Mouse (Mus musculus) heart, embryonic 11.5 days (tissue): ENCODE results near the gene Gm9970. TPM values are rescaled to one million over a fixed set of nuclear protein-coding genes. Genes with fewer than 3 reads are reported as not detected.

Experiments used
- ATAC-seq: fragments of 200-750 bp; cut with Nextera tagmentation; replicated peaks from 2 replicates; pipeline ENCODE4 v1.8.0; 2017; ENCODE audit warnings: moderate library complexity; ENCODE audit not compliant: insufficient number of reproducible peaks, low FRiP score, low TSS enrichment
- H3K27ac ChIP-seq: fragments of 300-500 bp; sonication (generic); 2 replicates; pipeline ENCODE4 v1.5.1; 2014; ENCODE audit warnings: mild to moderate bottlenecking, low read depth, low read length
- H3K27me3 ChIP-seq: fragments of 300-500 bp; sonication (generic); 2 replicates; pipeline ENCODE4 v1.6.1; 2014; ENCODE audit warnings: mild to moderate bottlenecking, low read length, mixed read lengths; ENCODE audit not compliant: control insufficient read depth, insufficient read depth
- H3K36me3 ChIP-seq: fragments of 300-500 bp; sonication (generic); 2 replicates; pipeline ENCODE4 v1.6.1; 2014; ENCODE audit warnings: mild to moderate bottlenecking, low read length, moderate library complexity, mixed read lengths; ENCODE audit not compliant: control insufficient read depth, insufficient read depth
- H3K4me1 ChIP-seq: fragments of 300-500 bp; sonication (generic); 2 replicates; pipeline ENCODE4 v1.6.1; 2014; ENCODE audit warnings: low read length; ENCODE audit not compliant: control insufficient read depth, insufficient read depth
- H3K4me2 ChIP-seq: fragments of 300-500 bp; sonication (generic); 2 replicates; pipeline ENCODE4 v1.6.1; 2014; ENCODE audit warnings: mild to moderate bottlenecking, moderate library complexity
- H3K4me3 ChIP-seq: fragments of 300-500 bp; sonication (generic); 2 replicates; pipeline ENCODE4 v1.5.1; 2014; ENCODE audit warnings: low read depth, low read length
- H3K9ac ChIP-seq: fragments of 300-500 bp; sonication (generic); 2 replicates; pipeline ENCODE4 v1.6.1; 2014; ENCODE audit warnings: mild to moderate bottlenecking, low read depth, low read length, moderate library complexity
- H3K9me3 ChIP-seq: fragments of 300-500 bp; sonication (generic); replicated peaks from 2 replicates; pipeline ENCODE4 v1.6.1; 2016; ENCODE audit warnings: low read length; ENCODE audit not compliant: control insufficient read depth
- WGBS: fragments of 180-500 bp; shearing (Covaris S2); extraction: QIAGEN DNeasy Blood & Tissue Kit; methylation state at CpG from one replicate; pipeline ENCODE4 v1.1.7; 2014; ENCODE audit not compliant: insufficient replicate concordance; 5-methylcytosine and 5-hydroxymethylcytosine counted together
- polyA plus RNA-seq: library from polyadenylated mRNA; unstranded; fragments of >200 nt; fragmentation: Nextera tagmentation; extraction: Ambion mirVana; gene quantifications from 2 replicates; pipeline ENCODE4 v1.2.1, GENCODE M21; 2014

Gene Gm9970
- polyA plus RNA-seq, 1 experiment from 2014 or later: 0.53 TPM

GRCm38 (mm10) chr5:31251541-31252101 lies 10.6 kb upstream of the Gm9970 start, which contains the start of gene Krtcap3:
Gene Krtcap3, plus strand, starts transcription at chr5:31251691.
- ATAC-seq: peak; percentile 77
- peaks cover 23% of the 10 kb centered on the region for H3K4me1 ChIP-seq
- peak within 1 kb of the TSS; percentile 70 for H3K4me2 ChIP-seq
- peak within 1 kb of the TSS; percentile 41 for H3K4me3 ChIP-seq
- H3K9me3 ChIP-seq: no peaks in the 10 kb centered on the region
- no peak within 1 kb of the TSS for H3K27ac ChIP-seq
- 12% methylated on average over 47 of the region's 47 CpGs for WGBS
- H3K27me3 ChIP-seq: no peaks in the 10 kb centered on the region
- H3K9ac ChIP-seq: peak within 1 kb of the TSS; percentile 55
- H3K36me3 ChIP-seq: peaks cover 36% of the 10 kb centered on the region

- H3K27ac ChIP-seq: no peak overlapping the region
- H3K9ac ChIP-seq: no peak overlapping the region
- no peak for ATAC-seq
- no peak overlapping the region for H3K4me2 ChIP-seq
- no peaks in the 10 kb centered on the region for H3K9me3 ChIP-seq
- WGBS: 47% methylated on average over 4 of the region's 4 CpGs
- peaks cover 23% of the 10 kb centered on the region for H3K4me1 ChIP-seq
- H3K36me3 ChIP-seq: peaks cover 43% of the 10 kb centered on the region
- no peaks in the 10 kb centered on the region for H3K27me3 ChIP-seq
- H3K4me3 ChIP-seq: no peak overlapping the region
Observed at GRCm38 (mm10) chr5:31250716-31251115, 9.7 kb upstream of the Gm9970 start.

GRCm38 (mm10) chr5:31242191-31242590 lies 1.2 kb upstream of the Gm9970 start:
- ATAC-seq: no peak
- peak overlapping the region; percentile 89 for H3K4me3 ChIP-seq
- peak overlapping the region; percentile 75 for H3K4me2 ChIP-seq
- H3K27me3 ChIP-seq: no peaks in the 10 kb centered on the region
- peaks cover 5% of the 10 kb centered on the region for H3K4me1 ChIP-seq
- H3K36me3 ChIP-seq: peaks cover 24% of the 10 kb centered on the region
- H3K9ac ChIP-seq: peak overlapping the region; percentile 98
- peak overlapping the region; percentile 99; the same call in 1 of the 2 replicates for H3K27ac ChIP-seq
- 26% methylated on average over 10 of the region's 10 CpGs for WGBS
- no peaks in the 10 kb centered on the region for H3K9me3 ChIP-seq

- Histone ChIP-seq H3K27me3 (no peaks in the 10 kb centered on the region), H3K27ac (peak overlapping the region; percentile 99), H3K36me3 (peaks cover 21% of the 10 kb centered on the region), H3K9me3 (no peaks in the 10 kb centered on the region), H3K9ac (peak overlapping the region; percentile 98), H3K4me2 (peak overlapping the region; percentile 75), H3K4me1 (peaks cover 5% of the 10 kb centered on the region), H3K4me3 (peak overlapping the region; percentile 89)
- 2% methylated on average over 13 of the region's 13 CpGs for WGBS
- ATAC-seq: no peak
Observed at GRCm38 (mm10) chr5:31241522-31242034, 546 bp upstream of the Gm9970 start.

- Histone ChIP-seq H3K4me2 (no peak overlapping the region), H3K4me3 (no peak overlapping the region), H3K9ac (no peak overlapping the region), H3K4me1 (no peaks in the 10 kb centered on the region), H3K27me3 (no peaks in the 10 kb centered on the region; the same call in 1 of the 2 replicates), H3K36me3 (no peaks in the 10 kb centered on the region), H3K27ac (no peak overlapping the region), H3K9me3 (no peaks in the 10 kb centered on the region)
- no peak for ATAC-seq
- 41% methylated on average over 1 of the region's 1 CpGs for WGBS
Observed at GRCm38 (mm10) chr5:31226641-31227040, 14.4 kb downstream of the Gm9970 start.

GRCm38 (mm10) chr5:31222696-31223095 lies 18.3 kb downstream of the Gm9970 start:
- ATAC-seq: no peak
- WGBS: 92% methylated on average over 9 of the region's 9 CpGs
- H3K9me3 ChIP-seq: no peaks in the 10 kb centered on the region
- 0 out of 2 replicates have a peak, but pooled peaks cover 6% of the 10 kb centered on the region for H3K4me1 ChIP-seq
- no peak overlapping the region for H3K9ac ChIP-seq
- H3K36me3 ChIP-seq: no peaks in the 10 kb centered on the region
- H3K4me2 ChIP-seq: no peak overlapping the region
- H3K4me3 ChIP-seq: no peak overlapping the region
- H3K27me3 ChIP-seq: no peaks in the 10 kb centered on the region; the same call in 1 of the 2 replicates
- H3K27ac ChIP-seq: no peak overlapping the region

- ATAC-seq: no peak
- Histone ChIP-seq H3K9ac (peak overlapping the region; percentile 96), H3K4me2 (peak overlapping the region; percentile 90), H3K4me3 (peak overlapping the region; percentile 94), H3K4me1 (0 out of 2 replicates have a peak, but pooled peaks cover 6% of the 10 kb centered on the region), H3K9me3 (no peaks in the 10 kb centered on the region), H3K27ac (peak overlapping the region; percentile 89), H3K27me3 (no peaks in the 10 kb centered on the region), H3K36me3 (no peaks in the 10 kb centered on the region)
- WGBS: 15% methylated on average over 11 of the region's 11 CpGs
Observed at GRCm38 (mm10) chr5:31221304-31221945, 19.6 kb downstream of the Gm9970 start.

- Histone ChIP-seq H3K9me3 (no peaks in the 10 kb centered on the region), H3K36me3 (no peaks in the 10 kb centered on the region), H3K27ac (peak within 1 kb of the TSS; percentile 89), H3K4me2 (peak within 1 kb of the TSS; percentile 90), H3K4me1 (0 out of 2 replicates have a peak, but pooled peaks cover 6% of the 10 kb centered on the region), H3K9ac (peak within 1 kb of the TSS; percentile 96), H3K4me3 (peak within 1 kb of the TSS; percentile 94), H3K27me3 (no peaks in the 10 kb centered on the region)
- peak; percentile 96 for ATAC-seq
- under 1% methylated on average over 63 of the region's 70 CpGs for WGBS
Observed at GRCm38 (mm10) chr5:31220448-31221303, 20.4 kb downstream of the Gm9970 start, which contains the start of gene Ppm1g. Gene Ppm1g, minus strand, starts transcription at chr5:31220687.
